Mouse (Mus musculus) brown adipose tissue, adult 24 weeks (tissue): ENCODE data around the gene Pde6b. TPM values are rescaled to one million over a fixed set of nuclear protein-coding genes. Genes with fewer than 3 reads are reported as not detected.

Source experiments
- H3K27ac ChIP-seq: fragments of 200-500 bp; replicated peaks from 2 replicates; pipeline ENCODE4 v1.5.1; 2012; ENCODE audit warnings: low read depth, mild to moderate bottlenecking, low read length
- H3K4me1 ChIP-seq: fragments of 200-500 bp; 2 replicates; pipeline ENCODE4 v1.6.1; 2012; ENCODE audit warnings: low read length, mixed read lengths; ENCODE audit not compliant: control insufficient read depth, insufficient read depth, insufficient read length
- H3K4me3 ChIP-seq: fragments of 200-500 bp; 2 replicates; pipeline ENCODE4 v1.5.1; 2012; ENCODE audit warnings: low read depth, mild to moderate bottlenecking, low read length, moderate library complexity; ENCODE audit not compliant: insufficient read depth
- polyA plus RNA-seq: library from polyadenylated mRNA; stranded (reverse); fragments of >200 nt; gene quantifications from 2 replicates; pipeline ENCODE4 v1.2.4, GENCODE M21; 2012; ENCODE audit not compliant: missing spikeins, insufficient read depth, insufficient read length

The Pde6b gene
- polyA plus RNA-seq, 1 experiment = not detected

GRCm38 (mm10) chr5:108368851-108369621 is 19.2 kb upstream of the Pde6b start:
- H3K4me1 ChIP-seq = peaks cover 10% of the 10 kb centered on the region; the same call in 1 of the 2 replicates
- H3K27ac ChIP-seq = no peak overlapping the region
- peak overlapping the region; percentile 68 for H3K4me3 ChIP-seq

GRCm38 (mm10) chr5:108369964-108370363 is 18.2 kb upstream of the Pde6b start:
- H3K4me1 ChIP-seq = peaks cover 10% of the 10 kb centered on the region; the same call in 1 of the 2 replicates
- H3K4me3 ChIP-seq = no peak overlapping the region; the same call in 1 of the 2 replicates
- H3K27ac ChIP-seq = no peak overlapping the region

- 0 out of 2 replicates have a peak, but pooled peaks cover under 1% of the 10 kb centered on the region for H3K4me1 ChIP-seq
- no peak overlapping the region for H3K27ac ChIP-seq
- no peak overlapping the region for H3K4me3 ChIP-seq
Measured at GRCm38 (mm10) chr5:108374079-108374478, 14.1 kb upstream of the Pde6b start.

GRCm38 (mm10) chr5:108376059-108376458 is 12.1 kb upstream of the Pde6b start:
- no peak overlapping the region for H3K27ac ChIP-seq
- no peak overlapping the region for H3K4me3 ChIP-seq
- no peaks in the 10 kb centered on the region for H3K4me1 ChIP-seq

GRCm38 (mm10) chr5:108378346-108378745 is 9.8 kb upstream of the Pde6b start:
- H3K4me3 ChIP-seq = no peak overlapping the region
- H3K27ac ChIP-seq = no peak overlapping the region
- no peaks in the 10 kb centered on the region for H3K4me1 ChIP-seq

GRCm38 (mm10) chr5:108385632-108386031 is 2.6 kb upstream of the Pde6b start:
- Histone ChIP-seq H3K4me3 (no peak overlapping the region), H3K27ac (no peak overlapping the region), H3K4me1 (no peaks in the 10 kb centered on the region)

GRCm38 (mm10) chr5:108386449-108386848 is 1.7 kb upstream of the Pde6b start:
- no peaks in the 10 kb centered on the region for H3K4me1 ChIP-seq
- H3K4me3 ChIP-seq = no peak overlapping the region
- H3K27ac ChIP-seq = no peak overlapping the region

- no peak overlapping the region for H3K27ac ChIP-seq
- no peaks in the 10 kb centered on the region for H3K4me1 ChIP-seq
- H3K4me3 ChIP-seq = no peak overlapping the region
Measured at GRCm38 (mm10) chr5:108389744-108390143, 1.6 kb downstream of the Pde6b start.

GRCm38 (mm10) chr5:108403453-108403852 is 15.3 kb downstream of the Pde6b start:
- H3K4me3 ChIP-seq = no peak overlapping the region
- no peaks in the 10 kb centered on the region for H3K4me1 ChIP-seq
- no peak overlapping the region for H3K27ac ChIP-seq

GRCm38 (mm10) chr5:108405460-108405859 is 17.3 kb downstream of the Pde6b start:
- Histone ChIP-seq H3K4me1 (no peaks in the 10 kb centered on the region), H3K27ac (no peak overlapping the region), H3K4me3 (no peak overlapping the region)

- Histone ChIP-seq H3K27ac (no peak overlapping the region), H3K4me3 (no peak overlapping the region), H3K4me1 (no peaks in the 10 kb centered on the region)
Measured at GRCm38 (mm10) chr5:108406977-108407376, 18.8 kb downstream of the Pde6b start.

GRCm38 (mm10) chr5:108414711-108415110 is 26.5 kb downstream of the Pde6b start:
- H3K4me3 ChIP-seq = no peak overlapping the region
- H3K27ac ChIP-seq = no peak overlapping the region
- no peaks in the 10 kb centered on the region for H3K4me1 ChIP-seq

- H3K4me1 ChIP-seq = no peaks in the 10 kb centered on the region
- H3K27ac ChIP-seq = no peak overlapping the region
- no peak overlapping the region for H3K4me3 ChIP-seq
Measured at GRCm38 (mm10) chr5:108422741-108423140, 34.5 kb downstream of the Pde6b start.

- Histone ChIP-seq H3K4me1 (no peaks in the 10 kb centered on the region), H3K27ac (no peak overlapping the region), H3K4me3 (no peak overlapping the region)
Measured at GRCm38 (mm10) chr5:108423427-108423826, 35.2 kb downstream of the Pde6b start.

- no peak overlapping the region for H3K4me3 ChIP-seq
- no peaks in the 10 kb centered on the region for H3K4me1 ChIP-seq
- H3K27ac ChIP-seq = no peak overlapping the region
Measured at GRCm38 (mm10) chr5:108427186-108427585, 39.0 kb downstream of the Pde6b start.

- Histone ChIP-seq H3K27ac (no peak overlapping the region), H3K4me3 (no peak overlapping the region), H3K4me1 (no peaks in the 10 kb centered on the region; the same call in 1 of the 2 replicates)
Measured at GRCm38 (mm10) chr5:108431196-108431595, 43.0 kb downstream of the Pde6b start.
